Mouse (Mus musculus) embryo, embryonic 10 days (tissue): ENCODE measurements around the gene Prr14.
A peak's percentile ranks its signal among the peaks of the same experiment; 100 is the strongest.
"Not testable (repeated sequence)": the region's sequence is repeated elsewhere in the genome, so short reads cannot be mapped to it uniquely, and the experiment has no call there.

Source experiments
- DNase-seq: peaks from one replicate; pipeline ENCODE4 v3.0.0-alpha.2; 2015; ENCODE audit warnings: low spot score

Gene Prr14

GRCm38 (mm10) chr7:127472060-127472459 lies 12.6 kb downstream of the Prr14 start:
- DNase-seq = peak; percentile 41

- DNase-seq = peak; percentile 28
Observed at GRCm38 (mm10) chr7:127473705-127474104, 14.3 kb downstream of the Prr14 start.

GRCm38 (mm10) chr7:127474378-127475070 lies 15.1 kb downstream of the Prr14 start:
- DNase-seq = no peak

- DNase-seq = no peak
Observed at GRCm38 (mm10) chr7:127475186-127475740, 15.9 kb downstream of the Prr14 start.

- DNase-seq = no peak
Observed at GRCm38 (mm10) chr7:127476336-127476735, 16.9 kb downstream of the Prr14 start.

GRCm38 (mm10) chr7:127476855-127477254 lies 17.4 kb downstream of the Prr14 start:
- DNase-seq = no peak

- DNase-seq = peak; percentile 100
Observed at GRCm38 (mm10) chr7:127477687-127478634, 18.6 kb downstream of the Prr14 start.

- peak; percentile 97 for DNase-seq
Observed at GRCm38 (mm10) chr7:127478635-127479317, 19.4 kb downstream of the Prr14 start, which contains the start of gene Fbrs. TSS of gene Fbrs (plus strand) at chr7:127479199.

- no peak for DNase-seq
Observed at GRCm38 (mm10) chr7:127479318-127480225, 20.2 kb downstream of the Prr14 start.

- no peak for DNase-seq
Observed at GRCm38 (mm10) chr7:127480321-127480720, 20.9 kb downstream of the Prr14 start.

- no peak for DNase-seq
Observed at GRCm38 (mm10) chr7:127485416-127485815, 26.0 kb downstream of the Prr14 start.

- DNase-seq = not testable (repeated sequence)
Observed at GRCm38 (mm10) chr7:127488364-127488763, 29.0 kb downstream of the Prr14 start.

GRCm38 (mm10) chr7:127489982-127490381 lies 30.6 kb downstream of the Prr14 start:
- DNase-seq = no peak

- DNase-seq = no peak
Observed at GRCm38 (mm10) chr7:127491846-127492245, 32.4 kb downstream of the Prr14 start.

GRCm38 (mm10) chr7:127494648-127495047 lies 35.2 kb downstream of the Prr14 start:
- DNase-seq = no peak

GRCm38 (mm10) chr7:127497382-127497781 lies 38.0 kb downstream of the Prr14 start:
- no peak for DNase-seq

GRCm38 (mm10) chr7:127498407-127498806 lies 39.0 kb downstream of the Prr14 start:
- peak; percentile 53 for DNase-seq

GRCm38 (mm10) chr7:127508291-127508690 lies 48.9 kb downstream of the Prr14 start:
- DNase-seq = no peak

GRCm38 (mm10) chr7:127509830-127510229 lies 50.4 kb downstream of the Prr14 start:
- not testable (repeated sequence) for DNase-seq

GRCm38 (mm10) chr7:127511241-127511640 lies 51.8 kb downstream of the Prr14 start:
- peak; percentile 42 for DNase-seq

GRCm38 (mm10) chr7:127511808-127512230 lies 52.4 kb downstream of the Prr14 start, which contains the start of gene Srcap:
TSS of gene Srcap (plus strand) at chr7:127511983.
- peak; percentile 100 for DNase-seq
